Mouse (Mus musculus): ENCODE data around the gene Col23a1. TPM values are rescaled to one million over a fixed set of nuclear protein-coding genes. Genes with fewer than 3 reads are reported as not detected.

The Col23a1 gene
- total RNA-seq (2021) (1 to 10 TPM; 1.1 to 1.7 TPM), polyA plus RNA-seq (2012; rRNA removed) (1.1 and 1.3 TPM in 2 replicates)
- long read RNA-seq, result 0 reads

DNA sequence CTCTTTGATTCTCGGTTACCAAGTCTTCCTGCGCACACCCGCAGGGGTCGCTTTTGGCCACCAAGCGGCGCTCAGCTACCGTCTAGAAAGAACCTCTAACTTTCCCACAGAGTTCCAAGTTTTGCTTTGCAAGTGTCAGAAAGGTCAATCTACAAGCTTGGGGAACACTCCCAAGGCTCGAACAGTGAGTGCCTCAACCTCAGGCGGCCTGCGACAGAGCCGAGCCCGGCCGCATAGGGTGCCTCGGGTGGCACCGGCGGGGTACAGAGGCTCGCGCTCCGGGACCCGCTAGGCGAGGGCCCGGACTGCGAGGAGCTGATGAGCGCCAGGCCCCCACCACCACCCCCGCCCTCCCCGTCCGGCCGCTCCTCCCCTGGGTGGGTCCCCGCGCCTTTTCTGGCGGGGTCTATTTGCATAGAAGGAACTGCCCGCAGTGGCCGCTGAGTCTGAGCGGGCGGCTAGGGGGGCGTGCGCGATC, at the start of gene Col23a1:
Gene Col23a1 (plus strand): TSS at position 357 of the 478 bp plus-strand sequence.
- intact Hi-C loops (cut with DNase I), result loop anchor here (1.0 to 10.0 kb wide), 3 partner anchors 157 to 395 kb away; partner anchors contain the start of gene 0610009B22Rik
- Histone ChIP-seq H3K79me2 (replicated peaks; ENCODE audit: control insufficient read depth, insufficient read depth, low read length) (no peaks in the 10 kb centered on the region), H3K36me3 (ENCODE audit: control insufficient read depth, insufficient read depth, low read length) (no peaks in the 10 kb centered on the region), H3K4me1 (ENCODE audit: control insufficient read depth, insufficient read depth, low read length) (peaks cover 1% of the 10 kb centered on the region; the same call in 1 of the 2 replicates), H3K4me3 (peak within 1 kb of the TSS; percentile 65), H3K9ac (ENCODE audit: low read depth, low read length) (peak within 1 kb of the TSS; percentile 83), H3K27me3 (ENCODE audit: control insufficient read depth, insufficient read depth, low read length) (no peaks in the 10 kb centered on the region), H3K27ac (peak within 1 kb of the TSS; percentile 68)
- DNase-seq, result peak; percentile 79 to 83
- WGBS, result under 1% methylated on average over 34 of the region's 38 CpGs
- TF ChIP-seq CTCF (IDR thresholded peaks at IDR 0.05), result peak; percentile 94
- no peak for TF ChIP-seq POLR2A (IDR thresholded peaks at IDR 0.05; ENCODE audit: insufficient read depth, low read depth, low read length)
- 0 out of 2 replicates have a peak, but pooled peaks have one; percentile 68 for TF ChIP-seq EP300 (IDR thresholded peaks at IDR 0.05; ENCODE audit: insufficient read depth, low read depth, low read length)

DNA sequence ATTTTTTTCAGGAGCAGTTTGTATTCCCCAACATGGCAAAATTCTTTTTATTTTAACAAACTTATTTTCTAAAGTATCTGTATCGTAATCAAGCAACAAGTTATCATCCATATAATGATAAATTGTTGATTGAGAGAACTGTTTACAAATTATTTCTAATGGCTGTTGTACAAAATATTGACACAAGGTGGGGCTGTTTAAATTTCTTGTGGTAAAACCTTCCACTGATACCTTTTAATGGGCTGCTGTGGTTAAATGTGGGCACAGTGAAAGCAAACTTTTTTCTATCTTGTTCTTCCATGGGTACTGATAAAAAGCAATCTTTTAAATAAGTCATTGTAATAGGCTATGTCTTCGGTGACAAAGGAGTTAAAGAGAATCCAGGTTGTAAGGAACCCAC, 46.8 kb upstream of the Col23a1 start:
- intact Hi-C loops (cut with DNase I), result no loop called here
- Histone ChIP-seq H3K4me1 (ENCODE audit: control insufficient read depth, insufficient read depth, low read length) (no peaks in the 10 kb centered on the region), H3K36me3 (ENCODE audit: control insufficient read depth, insufficient read depth, low read length) (no peaks in the 10 kb centered on the region), H3K27ac (no peak overlapping the region), H3K27me3 (ENCODE audit: control insufficient read depth, insufficient read depth, low read length) (no peaks in the 10 kb centered on the region), H3K9ac (ENCODE audit: low read depth, low read length) (no peak overlapping the region), H3K79me2 (replicated peaks; ENCODE audit: control insufficient read depth, insufficient read depth, low read length) (no peaks in the 10 kb centered on the region), H3K4me3 (no peak overlapping the region)
- no peak for DNase-seq
- 78% methylated on average over 2 of the region's 2 CpGs for WGBS
- TF ChIP-seq EP300 (IDR thresholded peaks at IDR 0.05; ENCODE audit: insufficient read depth, low read depth, low read length), result no peak
- no peak for TF ChIP-seq POLR2A (IDR thresholded peaks at IDR 0.05; ENCODE audit: insufficient read depth, low read depth, low read length)
- TF ChIP-seq CTCF (IDR thresholded peaks at IDR 0.05), result peak; percentile 45

DNA sequence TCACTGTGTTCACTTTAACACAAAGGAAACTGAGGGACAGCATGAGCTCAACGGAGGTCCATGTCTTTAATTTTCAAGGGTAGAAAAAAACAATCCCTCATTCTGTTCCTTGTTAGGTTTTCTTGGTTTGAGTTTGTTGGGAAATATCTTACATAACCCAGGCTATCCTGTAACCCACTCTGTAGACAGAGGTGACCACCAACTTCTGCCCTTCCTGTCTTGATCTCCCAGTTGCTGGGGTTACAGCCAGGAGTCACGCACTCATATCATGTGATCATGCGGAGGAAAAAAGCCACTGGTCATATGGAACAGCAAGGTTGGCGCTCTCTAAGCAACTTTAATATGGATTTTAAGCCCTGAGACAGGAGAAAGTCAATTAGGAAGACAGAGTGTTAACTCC, 32.7 kb upstream of the Col23a1 start:
- no peak overlapping the region for H3K27ac ChIP-seq
- no peaks in the 10 kb centered on the region for H3K79me2 ChIP-seq (replicated peaks; ENCODE audit: control insufficient read depth, insufficient read depth, low read length)
- WGBS, result 87% methylated on average over 4 of the region's 4 CpGs
- TF ChIP-seq POLR2A (IDR thresholded peaks at IDR 0.05; ENCODE audit: insufficient read depth, low read depth, low read length), result no peak
- no peak for TF ChIP-seq EP300 (IDR thresholded peaks at IDR 0.05; ENCODE audit: insufficient read depth, low read depth, low read length)
- no peak for TF ChIP-seq CTCF (IDR thresholded peaks at IDR 0.05)
- intact Hi-C loops (cut with DNase I), result no loop called here
- H3K4me3 ChIP-seq, result no peak overlapping the region
- H3K36me3 ChIP-seq (ENCODE audit: control insufficient read depth, insufficient read depth, low read length), result no peaks in the 10 kb centered on the region
- H3K9ac ChIP-seq (ENCODE audit: low read depth, low read length), result no peak overlapping the region
- H3K27me3 ChIP-seq (ENCODE audit: control insufficient read depth, insufficient read depth, low read length), result no peaks in the 10 kb centered on the region
- no peaks in the 10 kb centered on the region for H3K4me1 ChIP-seq (ENCODE audit: control insufficient read depth, insufficient read depth, low read length)
- DNase-seq, result no peak

DNA sequence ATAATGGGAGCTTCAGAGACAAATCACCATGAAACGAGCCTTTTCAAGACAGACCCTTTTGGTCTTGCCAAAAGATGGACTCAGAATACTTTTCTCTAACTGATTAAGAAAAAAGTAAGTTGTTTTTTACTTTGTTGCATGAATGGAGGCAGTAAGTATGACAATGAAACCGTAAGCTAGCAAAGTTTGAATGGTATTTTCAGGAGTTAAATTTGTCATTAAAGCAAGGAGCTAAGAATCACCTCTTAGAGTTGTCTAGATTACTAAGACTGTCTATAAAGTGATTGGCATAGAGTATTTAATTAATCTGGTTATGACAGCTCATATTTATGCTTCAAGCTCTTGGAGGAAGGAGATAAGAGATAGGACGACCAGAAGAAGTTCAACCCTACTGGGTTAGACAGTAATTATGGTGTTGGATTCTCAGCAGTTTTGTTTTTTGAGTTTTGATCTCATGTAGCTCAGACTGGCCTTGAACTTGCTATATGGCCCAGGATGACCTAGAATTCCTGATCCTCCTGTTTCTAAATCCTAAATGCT, 28.0 kb upstream of the Col23a1 start, which contains the start of gene Clk4:
Gene Clk4 (plus strand): TSS at position 51 of the 540 bp plus-strand sequence.
- TF ChIP-seq POLR2A (IDR thresholded peaks at IDR 0.05; ENCODE audit: insufficient read depth, low read depth, low read length), result no peak
- TF ChIP-seq CTCF (IDR thresholded peaks at IDR 0.05), result no peak
- TF ChIP-seq EP300 (IDR thresholded peaks at IDR 0.05; ENCODE audit: insufficient read depth, low read depth, low read length), result no peak
- H3K79me2 ChIP-seq (replicated peaks; ENCODE audit: control insufficient read depth, insufficient read depth, low read length), result peaks cover 3% of the 10 kb centered on the region; the same call in 1 of the 2 replicates
- peak within 1 kb of the TSS; percentile 99 for H3K27ac ChIP-seq
- H3K4me1 ChIP-seq (ENCODE audit: control insufficient read depth, insufficient read depth, low read length), result peaks cover 8% of the 10 kb centered on the region
- intact Hi-C loops (cut with DNase I), result no loop called here
- no peak for DNase-seq
- peaks cover 15% of the 10 kb centered on the region for H3K36me3 ChIP-seq (ENCODE audit: control insufficient read depth, insufficient read depth, low read length)
- peak within 1 kb of the TSS; percentile 76 for H3K9ac ChIP-seq (ENCODE audit: low read depth, low read length)
- H3K27me3 ChIP-seq (ENCODE audit: control insufficient read depth, insufficient read depth, low read length), result no peaks in the 10 kb centered on the region
- WGBS, result 76% methylated on average over 3 of the region's 3 CpGs
- H3K4me3 ChIP-seq, result peak within 1 kb of the TSS; percentile 96

DNA sequence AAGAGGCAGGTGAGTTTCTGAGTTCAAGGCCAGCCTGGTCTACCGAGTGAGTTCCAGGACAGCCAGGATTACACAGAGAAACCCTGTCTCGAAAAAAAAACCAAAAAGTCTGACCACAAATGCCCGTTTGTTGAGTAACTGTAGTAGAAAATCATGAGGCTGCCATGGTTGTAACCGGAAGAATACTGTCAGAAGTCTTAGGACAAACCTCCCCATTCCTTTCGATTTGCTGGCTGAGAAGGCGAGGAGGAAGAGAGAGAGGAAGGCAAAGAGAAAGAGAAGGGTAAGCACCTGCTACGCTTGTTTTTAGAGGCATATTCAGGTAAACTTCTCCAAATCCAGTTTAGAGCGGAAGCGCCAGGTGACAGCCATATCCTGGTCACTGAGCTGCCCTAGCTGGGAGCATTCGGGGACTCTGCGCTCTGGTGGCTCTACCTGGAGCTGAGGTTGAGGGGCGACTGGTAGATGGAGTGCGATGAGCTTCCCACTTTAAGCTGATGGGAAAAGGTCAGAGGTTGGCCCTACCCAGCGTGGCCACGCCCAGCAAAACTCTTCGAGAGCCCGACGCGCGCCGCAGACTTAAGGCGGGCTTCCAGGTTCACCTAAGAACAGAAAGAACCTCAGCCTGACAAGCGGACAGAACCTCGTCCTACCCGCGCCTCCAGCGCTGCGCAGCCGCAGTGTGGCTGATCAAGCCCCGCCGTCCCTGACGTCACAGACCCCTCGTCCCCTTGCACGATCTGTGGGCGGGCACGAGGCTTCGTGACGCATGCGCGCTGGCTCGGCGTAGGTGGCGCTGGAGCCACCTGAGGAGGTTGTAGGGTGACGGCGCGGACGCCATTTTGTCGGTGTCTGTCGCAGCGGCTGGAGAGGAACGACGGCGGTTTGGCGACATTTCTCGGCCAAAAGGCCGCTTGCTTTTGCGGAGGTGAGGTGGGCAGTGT, 27.1 kb upstream of the Col23a1 start, which contains the start of gene BC049762:
Gene BC049762 (minus strand): TSS at position 705 of the 944 bp plus-strand sequence.
- peaks cover 23% of the 10 kb centered on the region for H3K36me3 ChIP-seq (ENCODE audit: control insufficient read depth, insufficient read depth, low read length)
- DNase-seq, result peak; percentile 99
- H3K27me3 ChIP-seq (ENCODE audit: control insufficient read depth, insufficient read depth, low read length), result no peaks in the 10 kb centered on the region
- peak; percentile 99 for TF ChIP-seq POLR2A (IDR thresholded peaks at IDR 0.05; ENCODE audit: insufficient read depth, low read depth, low read length)
- TF ChIP-seq CTCF (IDR thresholded peaks at IDR 0.05), result 0 out of 2 replicates have a peak, but pooled peaks have one; percentile 8
- TF ChIP-seq EP300 (IDR thresholded peaks at IDR 0.05; ENCODE audit: insufficient read depth, low read depth, low read length), result peak; percentile 81
- H3K4me1 ChIP-seq (ENCODE audit: control insufficient read depth, insufficient read depth, low read length), result peaks cover 11% of the 10 kb centered on the region
- peak within 1 kb of the TSS; percentile 96 for H3K4me3 ChIP-seq
- intact Hi-C loops (cut with DNase I), result no loop called here
- 8% methylated on average over 57 of the region's 57 CpGs for WGBS
- peak within 1 kb of the TSS; percentile 99 for H3K27ac ChIP-seq
- peak within 1 kb of the TSS; percentile 96 for H3K9ac ChIP-seq (ENCODE audit: low read depth, low read length)
- peaks cover 3% of the 10 kb centered on the region for H3K79me2 ChIP-seq (replicated peaks; ENCODE audit: control insufficient read depth, insufficient read depth, low read length)

Data from heart, adult 2 months (tissue).